Mouse (Mus musculus) E14TG2a.4 (cell line): Measurements from ENCODE around the gene Angel1.

Experiments
- CTCF ChIP-seq: conservative IDR thresholded peaks from 2 replicates; pipeline ENCODE4 v1.5.1; 2014; ENCODE audit warnings: low read length
- NANOG ChIP-seq: IDR thresholded peaks from 2 replicates; pipeline ENCODE4 v1.6.1; 2014; ENCODE audit warnings: borderline replicate concordance, low read length, mixed read lengths
- POU5F1 ChIP-seq: IDR thresholded peaks from 2 replicates; pipeline ENCODE4 v1.6.1; 2014; ENCODE audit warnings: low read length, borderline replicate concordance

- TF ChIP-seq CTCF, result no peak
- TF ChIP-seq NANOG, result no peak
- TF ChIP-seq POU5F1, result no peak
Measured at GRCm38 (mm10) chr12:86687445-86687955, 38.8 kb downstream of the Angel1 start.
